Mouse (Mus musculus) cortical plate, adult 2 months (tissue): ENCODE data around the gene Elfn1. TPM values are rescaled to one million over a fixed set of nuclear protein-coding genes. Genes with fewer than 3 reads are reported as not detected.

Experiments used
- H3K27ac ChIP-seq: fragments of 200-500 bp; 2 replicates; pipeline ENCODE4 v1.5.1; 2012; ENCODE audit warnings: low read length, control low read depth, inconsistent platforms; ENCODE audit not compliant: insufficient read depth
- H3K4me1 ChIP-seq: fragments of 200-500 bp; 2 replicates; pipeline ENCODE4 v1.6.1; 2011; ENCODE audit warnings: low read length; ENCODE audit not compliant: control insufficient read depth, insufficient read depth
- H3K4me3 ChIP-seq: fragments of 200-500 bp; 2 replicates; pipeline ENCODE4 v1.5.1; 2011; ENCODE audit warnings: mild to moderate bottlenecking, low read length, control low read depth; ENCODE audit not compliant: insufficient read depth
- CTCF ChIP-seq: fragments of 200-500 bp; IDR thresholded peaks from 2 replicates; pipeline ENCODE4 v1.5.1; 2011; ENCODE audit warnings: mild to moderate bottlenecking, control low read depth, low read length; ENCODE audit not compliant: insufficient read depth; ENCODE audit errors: extremely low read depth
- POLR2A ChIP-seq: fragments of 200-500 bp; IDR thresholded peaks from 2 replicates; pipeline ENCODE4 v1.6.1; 2011; ENCODE audit warnings: mild to moderate bottlenecking, low read length, control low read depth; ENCODE audit not compliant: insufficient read depth; ENCODE audit errors: extremely low read depth
- polyA plus RNA-seq: library from polyadenylated mRNA; depleted of rRNA; stranded (reverse); fragments of >200 nt; gene quantifications from 2 replicates; pipeline ENCODE4 v1.2.3, GENCODE M21; 2012; rRNA removed

The Elfn1 gene
- polyA plus RNA-seq, 1 experiment = 22.4 TPM

DNA sequence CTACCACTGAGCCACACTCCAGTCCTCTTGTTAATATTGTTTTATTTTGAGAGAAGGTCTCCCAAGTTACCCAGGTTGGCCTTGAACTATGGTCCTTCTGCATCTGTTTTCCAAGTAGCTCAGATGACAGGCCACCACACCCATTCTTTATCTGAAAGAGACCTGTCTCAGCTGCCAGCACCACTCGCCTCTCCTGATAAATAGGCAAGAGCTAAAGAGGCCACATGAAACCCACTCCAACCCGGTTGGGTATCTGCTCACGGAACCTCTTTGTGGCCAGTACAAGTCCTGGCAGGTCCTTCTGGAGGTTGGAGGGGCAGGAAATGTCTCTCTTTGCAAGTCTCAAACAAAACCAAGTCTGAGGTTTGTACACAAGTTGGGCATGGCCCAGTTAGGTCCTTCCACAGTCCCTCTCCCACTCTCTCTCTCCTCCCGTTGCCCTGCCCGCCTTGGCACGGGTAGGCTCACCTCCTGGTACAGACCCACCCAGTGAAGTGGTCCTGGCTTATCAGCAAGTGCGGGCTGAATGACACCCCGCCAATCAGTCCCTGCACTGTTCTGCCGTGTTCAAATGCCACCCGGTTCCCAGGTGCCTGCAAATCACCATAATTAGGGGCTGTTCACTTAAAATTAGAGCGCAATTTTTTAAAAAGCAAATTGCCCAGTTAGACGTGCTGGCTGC is 104.7 kb downstream of the Elfn1 start:
- no peak overlapping the region for H3K4me3 ChIP-seq
- H3K27ac ChIP-seq = no peak overlapping the region
- TF ChIP-seq POLR2A = no peak
- TF ChIP-seq CTCF = no peak
- H3K4me1 ChIP-seq = no peaks in the 10 kb centered on the region

GRCm38 (mm10) chr5:140013652-140014051 is 105.9 kb downstream of the Elfn1 start:
- H3K4me3 ChIP-seq = no peak overlapping the region

GRCm38 (mm10) chr5:140016896-140017295 is 109.2 kb downstream of the Elfn1 start:
- Histone ChIP-seq H3K4me1 (peaks cover under 1% of the 10 kb centered on the region; the same call in 1 of the 2 replicates), H3K27ac (no peak overlapping the region), H3K4me3 (no peak overlapping the region)
- TF ChIP-seq CTCF = no peak
- TF ChIP-seq POLR2A = no peak

More at GRCm38 (mm10) chr5:140013652-140014051, 105.9 kb downstream of the Elfn1 start:
- no peak for TF ChIP-seq POLR2A
- no peak for TF ChIP-seq CTCF
- H3K27ac ChIP-seq = no peak overlapping the region
- no peaks in the 10 kb centered on the region for H3K4me1 ChIP-seq

DNA sequence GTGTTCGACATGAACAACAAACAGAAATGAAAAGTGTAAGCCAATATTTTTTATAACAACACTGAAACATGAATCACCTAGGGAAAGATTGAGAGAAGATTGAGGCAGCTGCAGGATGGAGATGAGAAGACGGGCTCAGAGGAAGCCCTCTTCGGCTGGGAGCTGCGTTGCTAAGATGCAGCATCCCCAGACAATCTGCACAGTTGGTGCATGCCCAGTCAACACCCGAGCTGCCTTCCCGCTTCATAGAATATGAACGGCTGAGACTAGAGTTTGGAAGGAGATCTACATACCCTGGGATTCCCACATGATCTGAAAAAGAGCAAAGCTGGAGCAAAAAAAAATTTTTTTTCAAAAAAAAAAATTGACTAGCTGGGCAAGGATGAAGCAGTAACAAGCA is 111.0 kb downstream of the Elfn1 start:
- H3K4me1 ChIP-seq = peaks cover 5% of the 10 kb centered on the region
- no peak overlapping the region for H3K4me3 ChIP-seq
- no peak overlapping the region for H3K27ac ChIP-seq
- TF ChIP-seq CTCF = no peak

DNA sequence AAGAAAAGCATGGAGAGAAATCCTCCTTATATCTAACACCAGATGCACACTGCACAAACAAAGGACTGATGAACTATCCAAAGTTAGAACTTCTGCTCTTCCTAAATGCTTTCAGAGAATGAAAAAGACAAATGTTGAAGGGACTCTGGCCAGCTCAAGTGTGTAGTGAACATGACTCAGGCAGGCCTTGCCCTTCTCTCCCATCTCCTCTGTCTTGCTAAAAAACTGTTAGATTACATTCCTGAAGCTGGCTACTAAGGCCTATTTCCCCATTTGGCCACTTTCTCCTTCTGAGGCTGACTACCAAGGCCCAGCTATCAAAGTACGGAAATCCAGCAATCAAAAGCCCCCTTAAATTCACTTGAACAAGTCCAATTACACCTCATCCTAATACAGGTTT is 111.9 kb downstream of the Elfn1 start:
- H3K27ac ChIP-seq = no peak overlapping the region
- TF ChIP-seq POLR2A (no peak), CTCF (no peak)
- no peak overlapping the region for H3K4me3 ChIP-seq
- H3K4me1 ChIP-seq = peaks cover 7% of the 10 kb centered on the region

DNA sequence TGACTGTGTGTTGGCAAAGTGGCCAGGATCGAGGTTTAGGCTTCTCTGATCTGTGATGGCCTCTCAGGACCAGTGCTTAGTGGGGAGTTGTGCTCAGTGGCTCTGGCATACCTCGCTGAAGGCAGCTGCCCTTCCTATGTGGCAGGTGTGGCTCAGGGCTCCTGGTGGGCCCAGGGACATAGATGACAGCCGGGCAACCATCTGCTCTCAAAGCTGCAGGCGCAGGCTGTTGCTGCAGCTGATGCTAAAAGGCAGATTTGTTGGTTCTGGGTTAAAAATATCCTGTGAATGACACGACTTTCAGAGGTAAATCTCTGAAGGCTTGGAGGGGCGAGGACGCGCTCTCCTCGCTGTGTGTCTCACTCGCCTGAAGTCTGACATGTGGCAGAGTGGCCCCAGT is 114.0 kb downstream of the Elfn1 start:
- Histone ChIP-seq H3K4me3 (no peak overlapping the region), H3K27ac (no peak overlapping the region), H3K4me1 (peaks cover 7% of the 10 kb centered on the region)
- TF ChIP-seq CTCF = no peak
- TF ChIP-seq POLR2A = no peak

DNA sequence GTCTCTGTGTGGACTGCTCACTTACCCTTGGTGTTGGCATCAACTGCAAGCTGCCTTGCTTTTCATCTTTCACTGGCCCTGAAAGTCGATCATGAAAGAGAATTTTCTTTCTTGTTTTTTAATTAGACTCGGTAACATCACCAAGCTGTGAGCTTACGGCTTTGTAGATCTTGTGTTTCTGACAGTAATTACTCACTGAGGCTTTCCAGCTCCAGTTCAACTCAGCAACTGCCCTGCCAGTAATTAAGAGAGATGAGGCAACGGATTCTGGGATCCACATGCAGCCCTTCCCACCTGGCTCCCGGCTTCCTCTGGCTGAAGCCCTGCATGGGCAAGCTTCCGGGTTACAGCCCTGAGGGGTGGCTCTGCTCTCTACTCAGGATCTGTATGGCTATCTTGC is 115.1 kb downstream of the Elfn1 start:
- H3K4me1 ChIP-seq = peaks cover 7% of the 10 kb centered on the region
- H3K4me3 ChIP-seq = no peak overlapping the region
- H3K27ac ChIP-seq = no peak overlapping the region
- TF ChIP-seq POLR2A = no peak
- TF ChIP-seq CTCF = no peak

- TF ChIP-seq CTCF (no peak), POLR2A (no peak)
- Histone ChIP-seq H3K4me1 (peaks cover 7% of the 10 kb centered on the region), H3K4me3 (no peak overlapping the region), H3K27ac (no peak overlapping the region)
Observed at GRCm38 (mm10) chr5:140023941-140024500, 116.3 kb downstream of the Elfn1 start.

Other genes starting within 250 kb of the Elfn1 start
- gene Micall2, start 171.6 kb upstream of the Elfn1 start, polyA plus RNA-seq = 1.4 and 1.5 TPM in 2 replicates
- 66.5 and 68.5 TPM in 2 replicates for gene Ints1, start 132.3 kb upstream of the Elfn1 start, polyA plus RNA-seq
- gene Mafk, start 116.4 kb upstream of the Elfn1 start, polyA plus RNA-seq = 7.6 and 7.9 TPM in 2 replicates
- gene Tmem184a, start 88.0 kb upstream of the Elfn1 start, polyA plus RNA-seq = 0.04 and 0.21 TPM in 2 replicates
- not detected in 2 replicates for gene Gm26938, start 81.5 kb upstream of the Elfn1 start, polyA plus RNA-seq
- 30.5 and 32.9 TPM in 2 replicates for gene Psmg3, start 81.1 kb upstream of the Elfn1 start, polyA plus RNA-seq